Mouse (Mus musculus): ENCODE results near the gene Ptprb. TPM values are rescaled to one million over a fixed set of nuclear protein-coding genes. Genes with fewer than 3 reads are reported as not detected.

Ptprb gene
- total and polyA plus RNA-seq, 3 experiments, result not detected

DNA sequence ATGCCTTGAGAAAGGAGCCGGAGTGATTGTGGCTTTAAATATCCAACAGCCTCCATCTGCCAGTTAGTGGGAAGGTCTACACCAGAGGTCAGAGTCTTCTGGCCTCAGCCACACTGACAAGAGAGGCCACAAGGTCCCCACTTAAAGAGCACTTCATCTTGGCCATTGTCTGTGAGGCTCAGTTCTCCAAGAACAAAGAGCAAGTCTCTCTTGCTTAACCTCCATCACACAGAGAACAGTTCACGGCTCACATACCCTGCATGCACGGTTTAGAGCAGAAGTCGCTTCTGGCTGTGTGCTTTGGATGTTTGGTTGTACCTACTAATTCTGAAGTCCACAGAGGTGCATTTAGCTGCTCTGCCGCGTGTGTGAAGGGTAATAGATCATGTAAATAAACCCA, 113.5 kb downstream of the Ptprb start:
- Histone ChIP-seq H3K4me3 (ENCODE audit: control insufficient read depth in 1 of 2, insufficient read depth in 1 of 2, low read depth in 2 of 2, low read length in 2 of 2) (no peak overlapping the region), H3K9me3 (replicated peaks; ENCODE audit: insufficient read depth, low read length) (no peaks in the 10 kb centered on the region), H3K27ac (ENCODE audit: control insufficient read depth, low read depth, low read length) (no peak overlapping the region), H3K36me3 (ENCODE audit: control insufficient read depth in 1 of 2, insufficient read depth in 2 of 2, low read length in 2 of 2) (peaks cover 0 to 3% of the 10 kb centered on the region in 2 experiments; a peak in 2 of 4 replicates), H3K9ac (ENCODE audit: control insufficient read depth, low read depth, low read length, poor library complexity, severe bottlenecking) (no peak overlapping the region), H3K79me2 (ENCODE audit: control insufficient read depth, insufficient read depth, low read length, poor library complexity) (no peaks in the 10 kb centered on the region), H3K27me3 (ENCODE audit: control insufficient read depth in 1 of 2, insufficient read depth in 2 of 2, low read length in 2 of 2) (no peaks in the 10 kb centered on the region), H3K4me1 (ENCODE audit: control insufficient read depth in 1 of 2, insufficient read depth in 2 of 2, low read length in 2 of 2) (peaks cover under 1 to 3% of the 10 kb centered on the region in 2 experiments; a peak in 3 of 4 replicates)
- DNase-seq (ENCODE audit: low read depth, low spot score), result no peak
- TF ChIP-seq MEF2A (IDR thresholded peaks at IDR 0.05; ENCODE audit: extremely low read depth, insufficient replicate concordance, low read depth, low read length, poor library complexity, severe bottlenecking) (no peak), KAT2A (conservative IDR thresholded peaks at IDR 0.05; ENCODE audit: low read depth, low read length) (no peak), ELF1 (IDR thresholded peaks at IDR 0.05; ENCODE audit: low read depth, low read length) (no peak), ZKSCAN1 (IDR thresholded peaks at IDR 0.05; ENCODE audit: low read depth, low read length) (no peak), USF2 (IDR thresholded peaks at IDR 0.05; ENCODE audit: borderline replicate concordance in 1 of 2, insufficient read depth in 1 of 2, low read depth in 1 of 2, low read length in 2 of 2) (no peak), POLR2A (IDR thresholded peaks at IDR 0.05; ENCODE audit: control insufficient read depth in 1 of 2, insufficient read depth in 1 of 2, low read depth in 1 of 2, low read length in 2 of 2, poor library complexity in 1 of 2) (no peak), HCFC1 (IDR thresholded peaks at IDR 0.05; ENCODE audit: low read depth, low read length) (no peak), CHD1 (IDR thresholded peaks at IDR 0.05; ENCODE audit: low read depth, low read length) (no peak), POLR2AphosphoS2 (IDR thresholded peaks at IDR 0.05; ENCODE audit: low read length) (no peak)

DNA sequence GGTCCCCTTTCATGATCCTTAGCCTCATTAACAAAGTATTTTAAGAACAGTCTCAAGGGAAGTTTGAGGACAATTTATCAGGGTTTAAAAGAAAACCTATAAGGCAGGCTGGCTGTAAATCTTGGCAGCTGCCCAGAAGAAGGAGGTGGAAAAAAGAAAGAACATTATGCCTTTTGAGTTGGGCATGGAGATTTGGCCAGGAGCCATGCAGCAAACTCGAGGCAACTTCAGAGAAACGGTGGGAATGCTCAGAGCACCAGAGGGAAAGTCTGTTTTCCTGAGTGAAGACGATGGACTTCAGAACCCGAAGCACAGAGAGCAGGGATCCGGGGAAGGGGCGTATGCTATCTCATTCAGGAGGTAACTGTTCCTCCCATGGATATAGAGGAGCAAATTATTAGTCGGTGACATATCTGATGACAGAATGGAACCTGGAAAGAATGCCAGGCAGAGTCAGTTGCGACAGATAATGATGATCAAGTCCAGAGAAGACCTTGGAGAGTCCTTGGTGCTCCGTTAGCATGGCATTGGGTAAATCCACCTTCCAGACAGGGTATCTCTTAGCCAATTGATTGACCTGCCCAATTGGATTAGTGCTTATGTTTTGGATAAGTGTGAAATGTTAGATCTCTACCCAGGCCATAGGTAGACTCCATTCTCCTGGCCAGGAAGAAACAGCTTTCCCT, 118.6 kb downstream of the Ptprb start:
- TF ChIP-seq E2F4 (IDR thresholded peaks at IDR 0.05; ENCODE audit: borderline replicate concordance, low read depth, low read length) (no peak), KAT2A (conservative IDR thresholded peaks at IDR 0.05; ENCODE audit: low read depth, low read length) (no peak), SIN3A (IDR thresholded peaks at IDR 0.05; ENCODE audit: low read length) (no peak), TCF12 (IDR thresholded peaks at IDR 0.05; ENCODE audit: low read depth, low read length) (no peak)
- no peak overlapping the region for H3K9ac ChIP-seq (ENCODE audit: control insufficient read depth, low read depth, low read length, poor library complexity, severe bottlenecking)
- no peaks in the 10 kb centered on the region for H3K9me3 ChIP-seq (replicated peaks; ENCODE audit: insufficient read depth, low read length)
- peaks cover 0 to 9% of the 10 kb centered on the region in 2 experiments; a peak in 2 of 4 replicates for H3K36me3 ChIP-seq (ENCODE audit: control insufficient read depth in 1 of 2, insufficient read depth in 2 of 2, low read length in 2 of 2)
- H3K4me1 ChIP-seq (ENCODE audit: control insufficient read depth in 1 of 2, insufficient read depth in 2 of 2, low read length in 2 of 2), result peaks cover 4 to 8% of the 10 kb centered on the region in 2 experiments; a peak in 3 of 4 replicates
- no peaks in the 10 kb centered on the region for H3K27me3 ChIP-seq (ENCODE audit: control insufficient read depth in 1 of 2, insufficient read depth in 2 of 2, low read length in 2 of 2)
- H3K4me3 ChIP-seq (ENCODE audit: control insufficient read depth in 1 of 2, insufficient read depth in 1 of 2, low read depth in 2 of 2, low read length in 2 of 2), result no peak overlapping the region
- DNase-seq (ENCODE audit: low read depth, low spot score), result peak; percentile 6
- no peaks in the 10 kb centered on the region for H3K79me2 ChIP-seq (ENCODE audit: control insufficient read depth, insufficient read depth, low read length, poor library complexity)
- H3K27ac ChIP-seq (ENCODE audit: control insufficient read depth, low read depth, low read length), result no peak overlapping the region

DNA sequence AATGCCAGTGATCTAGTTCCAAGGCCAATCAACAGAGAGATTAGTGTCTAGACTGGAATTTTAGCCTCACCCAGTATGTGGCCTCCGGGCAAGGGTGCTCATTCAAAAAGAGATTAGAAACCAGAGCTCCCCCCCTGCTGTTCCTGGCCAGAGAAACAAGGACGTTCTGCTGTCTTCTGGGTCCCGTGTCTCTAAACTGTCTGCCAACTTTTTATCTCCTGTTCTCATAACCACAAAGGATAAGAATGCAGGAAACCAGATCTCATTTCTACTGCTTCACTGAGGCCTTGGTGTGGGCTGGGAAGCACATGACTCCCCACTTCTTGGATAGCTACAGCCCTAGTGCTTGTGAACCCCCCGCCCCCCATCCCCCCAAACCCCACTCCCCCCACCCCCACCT, 119.3 kb downstream of the Ptprb start:
- H3K9me3 ChIP-seq (replicated peaks; ENCODE audit: insufficient read depth, low read length), result no peaks in the 10 kb centered on the region
- peak; percentile 84 for DNase-seq (ENCODE audit: low read depth, low spot score)
- no peak overlapping the region for H3K9ac ChIP-seq (ENCODE audit: control insufficient read depth, low read depth, low read length, poor library complexity, severe bottlenecking)
- no peaks in the 10 kb centered on the region for H3K79me2 ChIP-seq (ENCODE audit: control insufficient read depth, insufficient read depth, low read length, poor library complexity)
- H3K36me3 ChIP-seq (ENCODE audit: control insufficient read depth in 1 of 2, insufficient read depth in 2 of 2, low read length in 2 of 2), result peaks cover 0 to 9% of the 10 kb centered on the region in 2 experiments; a peak in 2 of 4 replicates
- H3K4me1 ChIP-seq (ENCODE audit: control insufficient read depth in 1 of 2, insufficient read depth in 2 of 2, low read length in 2 of 2), result peaks cover 4 to 8% of the 10 kb centered on the region in 2 experiments; a peak in 3 of 4 replicates
- H3K4me3 ChIP-seq (ENCODE audit: control insufficient read depth in 1 of 2, insufficient read depth in 1 of 2, low read depth in 2 of 2, low read length in 2 of 2), result no peak overlapping the region
- no peaks in the 10 kb centered on the region for H3K27me3 ChIP-seq (ENCODE audit: control insufficient read depth in 1 of 2, insufficient read depth in 2 of 2, low read length in 2 of 2)
- H3K27ac ChIP-seq (ENCODE audit: control insufficient read depth, low read depth, low read length), result no peak overlapping the region
- TF ChIP-seq MAFK (IDR thresholded peaks at IDR 0.05; ENCODE audit: borderline replicate concordance, low read depth, low read length) (0 out of 2 replicates have a peak, but pooled peaks have one; percentile 51), ZC3H11A (IDR thresholded peaks at IDR 0.05; ENCODE audit: low read depth, low read length) (no peak), MAX (IDR thresholded peaks at IDR 0.05; ENCODE audit: low read length) (0 out of 2 replicates have a peak, but pooled peaks have one; percentile 17), CHD1 (IDR thresholded peaks at IDR 0.05; ENCODE audit: low read depth, low read length) (no peak), BHLHE40 (IDR thresholded peaks at IDR 0.05; ENCODE audit: borderline replicate concordance, low read depth, low read length) (peak; percentile 96), MYB (IDR thresholded peaks at IDR 0.05; ENCODE audit: low read depth, low read length) (no peak), ETS1 (IDR thresholded peaks at IDR 0.05; ENCODE audit: low read depth, low read length) (peak; percentile 80), EP300 (IDR thresholded peaks at IDR 0.05; ENCODE audit: low read depth in 1 of 2, low read length in 2 of 2) (peak; percentile 86 to 87), GATA1 (IDR thresholded peaks at IDR 0.05; ENCODE audit: low read depth, low read length) (peak; percentile 89), RCOR1 (IDR thresholded peaks at IDR 0.05; ENCODE audit: low read depth, low read length) (peak; percentile 92), TCF12 (IDR thresholded peaks at IDR 0.05; ENCODE audit: low read depth, low read length) (peak; percentile 69; the same call in 1 of the 2 replicates), USF1 (IDR thresholded peaks at IDR 0.05; ENCODE audit: low read depth, low read length) (peak; percentile 64; the same call in 1 of the 2 replicates), CTCF (IDR thresholded peaks at IDR 0.05 in 2 of 3, conservative IDR thresholded peaks at IDR 0.05 in 1 of 3; ENCODE audit: control insufficient read depth in 1 of 3, insufficient read depth in 1 of 3, low read depth in 2 of 3, low read length in 3 of 3, poor library complexity in 1 of 3, severe bottlenecking in 1 of 3) (no peak), POLR2AphosphoS2 (IDR thresholded peaks at IDR 0.05; ENCODE audit: low read length) (no peak), JUND (IDR thresholded peaks at IDR 0.05; ENCODE audit: low read depth, low read length) (no peak)
